Mouse (Mus musculus): ENCODE measurements around the gene Wdr31. TPM values are rescaled to one million over a fixed set of nuclear protein-coding genes. Genes with fewer than 3 reads are reported as not detected.

The Wdr31 gene
- total and polyA plus RNA-seq, 2 experiments from 2014 or later = 2.3 to 6.7 TPM

GRCm38 (mm10) chr4:62517538-62518415 is 47.1 kb upstream of the Wdr31 start:
- H3K4me2 ChIP-seq (ENCODE audit: low read depth, low read length) = peak overlapping the region; percentile 71; the same call in 1 of the 2 replicates
- H3K27me3 ChIP-seq (ENCODE audit: control insufficient read depth, insufficient read depth, low read length) = no peaks in the 10 kb centered on the region
- H3K27ac ChIP-seq (ENCODE audit: low read depth) = no peak overlapping the region; the same call in 1 of the 2 replicates
- TF ChIP-seq CTCF (IDR thresholded peaks at IDR 0.05; ENCODE audit: low read depth) (no peak), EP300 (IDR thresholded peaks at IDR 0.05; ENCODE audit: low read depth) (no peak)
- H3K9ac ChIP-seq (replicated peaks; ENCODE audit: low read depth, low read length) = no peak overlapping the region
- ATAC-seq (ENCODE audit: insufficient read depth, low read depth) = no peak
- DNase-seq (ENCODE audit: low spot score) = no peak
- 72% methylated on average over 10 of the region's 10 CpGs for WGBS
- H3K36me3 ChIP-seq (replicated peaks; ENCODE audit: control insufficient read depth, insufficient read depth, low read length) = peaks cover 17% of the 10 kb centered on the region
- 0 out of 2 replicates have a peak overlapping the region, but pooled peaks have one; percentile 73 for H3K4me3 ChIP-seq (ENCODE audit: low read depth, low read length)
- no peaks in the 10 kb centered on the region for H3K9me3 ChIP-seq (replicated peaks; ENCODE audit: control insufficient read depth, low read length)
- H3K4me1 ChIP-seq (ENCODE audit: control insufficient read depth, insufficient read depth) = peaks cover 23% of the 10 kb centered on the region

- H3K4me3 ChIP-seq (ENCODE audit: low read depth, low read length) = no peak overlapping the region
- DNase-seq (ENCODE audit: low spot score) = no peak
Observed at GRCm38 (mm10) chr4:62517046-62517445, 46.4 kb upstream of the Wdr31 start.

GRCm38 (mm10) chr4:62516579-62516978 is 45.9 kb upstream of the Wdr31 start:
- H3K4me2 ChIP-seq (ENCODE audit: low read depth, low read length) = no peak overlapping the region
- no peak for ATAC-seq (ENCODE audit: insufficient read depth, low read depth)
- no peak for DNase-seq (ENCODE audit: low spot score)
- peak overlapping the region; percentile 77 for H3K27ac ChIP-seq (ENCODE audit: low read depth)
- no peak for TF ChIP-seq CTCF (IDR thresholded peaks at IDR 0.05; ENCODE audit: low read depth)
- peaks cover 25% of the 10 kb centered on the region for H3K36me3 ChIP-seq (replicated peaks; ENCODE audit: control insufficient read depth, insufficient read depth, low read length)
- peaks cover 23% of the 10 kb centered on the region for H3K4me1 ChIP-seq (ENCODE audit: control insufficient read depth, insufficient read depth)
- 58% methylated on average over 1 of the region's 1 CpGs for WGBS
- no peaks in the 10 kb centered on the region for H3K27me3 ChIP-seq (ENCODE audit: control insufficient read depth, insufficient read depth, low read length)
- H3K9me3 ChIP-seq (replicated peaks; ENCODE audit: control insufficient read depth, low read length) = no peaks in the 10 kb centered on the region
- H3K4me3 ChIP-seq (ENCODE audit: low read depth, low read length) = no peak overlapping the region
- H3K9ac ChIP-seq (replicated peaks; ENCODE audit: low read depth, low read length) = no peak overlapping the region

More at GRCm38 (mm10) chr4:62517046-62517445, 46.4 kb upstream of the Wdr31 start:
- Histone ChIP-seq H3K27ac (ENCODE audit: low read depth) (no peak overlapping the region), H3K9ac (replicated peaks; ENCODE audit: low read depth, low read length) (no peak overlapping the region), H3K4me2 (ENCODE audit: low read depth, low read length) (no peak overlapping the region), H3K9me3 (replicated peaks; ENCODE audit: control insufficient read depth, low read length) (no peaks in the 10 kb centered on the region), H3K27me3 (ENCODE audit: control insufficient read depth, insufficient read depth, low read length) (no peaks in the 10 kb centered on the region), H3K4me1 (ENCODE audit: control insufficient read depth, insufficient read depth) (peaks cover 23% of the 10 kb centered on the region), H3K36me3 (replicated peaks; ENCODE audit: control insufficient read depth, insufficient read depth, low read length) (peaks cover 20% of the 10 kb centered on the region)
- ATAC-seq (ENCODE audit: insufficient read depth, low read depth) = no peak
- WGBS = 85% methylated on average over 8 of the region's 8 CpGs
- TF ChIP-seq CTCF (IDR thresholded peaks at IDR 0.05; ENCODE audit: low read depth) (no peak), EP300 (IDR thresholded peaks at IDR 0.05; ENCODE audit: low read depth) (no peak)

GRCm38 (mm10) chr4:62516079-62516478 is 45.4 kb upstream of the Wdr31 start:
- Histone ChIP-seq H3K36me3 (replicated peaks; ENCODE audit: control insufficient read depth, insufficient read depth, low read length) (peaks cover 30% of the 10 kb centered on the region), H3K4me2 (ENCODE audit: low read depth, low read length) (peak overlapping the region; percentile 22), H3K27me3 (ENCODE audit: control insufficient read depth, insufficient read depth, low read length) (no peaks in the 10 kb centered on the region), H3K4me1 (ENCODE audit: control insufficient read depth, insufficient read depth) (peaks cover 23% of the 10 kb centered on the region), H3K27ac (ENCODE audit: low read depth) (peak overlapping the region; percentile 77), H3K4me3 (ENCODE audit: low read depth, low read length) (no peak overlapping the region), H3K9me3 (replicated peaks; ENCODE audit: control insufficient read depth, low read length) (no peaks in the 10 kb centered on the region), H3K9ac (replicated peaks; ENCODE audit: low read depth, low read length) (no peak overlapping the region; the same call in 1 of the 2 replicates)
- DNase-seq (ENCODE audit: low spot score) (peak; percentile 35), ATAC-seq (ENCODE audit: insufficient read depth, low read depth) (peak; percentile 40; the same call in 1 of the 2 replicates)
- 30% methylated on average over 2 of the region's 2 CpGs for WGBS
- TF ChIP-seq EP300 (IDR thresholded peaks at IDR 0.05; ENCODE audit: low read depth) (no peak), CTCF (IDR thresholded peaks at IDR 0.05; ENCODE audit: low read depth) (peak; percentile 19; the same call in 1 of the 2 replicates)

GRCm38 (mm10) chr4:62515490-62515889 is 44.8 kb upstream of the Wdr31 start:
- no peaks in the 10 kb centered on the region for H3K27me3 ChIP-seq (ENCODE audit: control insufficient read depth, insufficient read depth, low read length)
- 47% methylated on average over 3 of the region's 3 CpGs for WGBS
- TF ChIP-seq CTCF (IDR thresholded peaks at IDR 0.05; ENCODE audit: low read depth) = no peak
- TF ChIP-seq EP300 (IDR thresholded peaks at IDR 0.05; ENCODE audit: low read depth) = no peak
- peak overlapping the region; percentile 77 for H3K27ac ChIP-seq (ENCODE audit: low read depth)
- ATAC-seq (ENCODE audit: insufficient read depth, low read depth) (no peak), DNase-seq (ENCODE audit: low spot score) (no peak)
- no peak overlapping the region for H3K4me3 ChIP-seq (ENCODE audit: low read depth, low read length)
- H3K4me1 ChIP-seq (ENCODE audit: control insufficient read depth, insufficient read depth) = peaks cover 23% of the 10 kb centered on the region
- H3K4me2 ChIP-seq (ENCODE audit: low read depth, low read length) = 0 out of 2 replicates have a peak overlapping the region, but pooled peaks have one; percentile 22
- no peaks in the 10 kb centered on the region for H3K9me3 ChIP-seq (replicated peaks; ENCODE audit: control insufficient read depth, low read length)
- peaks cover 36% of the 10 kb centered on the region for H3K36me3 ChIP-seq (replicated peaks; ENCODE audit: control insufficient read depth, insufficient read depth, low read length)
- no peak overlapping the region; the same call in 1 of the 2 replicates for H3K9ac ChIP-seq (replicated peaks; ENCODE audit: low read depth, low read length)
